Mouse (Mus musculus) megakaryocyte, embryonic 14.5 days (primary cell): ENCODE data around the gene Zfp64.

ENCODE experiments used
- FLI1 ChIP-seq: IDR thresholded peaks from 2 replicates; pipeline ENCODE4 v1.6.1; 2012; ENCODE audit warnings: low read length, inconsistent platforms, mixed read lengths
- GATA1 ChIP-seq: IDR thresholded peaks from 3 replicates; pipeline ENCODE4 v1.6.1; 2012; ENCODE audit warnings: mixed read lengths, low read length, inconsistent platforms, borderline replicate concordance

GRCm38 (mm10) chr2:168912901-168913721 is 42.3 kb downstream of the Zfp64 start:
- TF ChIP-seq GATA1 (no peak), FLI1 (no peak)
